Comparison of ENCODE assay signal across 8 mouse cellular contexts in genomic region chrX:112601306-112602120, GRCm38 (mm10). TPM values are rescaled to one million over a fixed set of nuclear protein-coding genes. Genes with fewer than 3 reads are reported as not detected.
DNase-seq lines count a peak whose midpoint lies in the region; ATAC-seq and TF ChIP-seq lines count a peak whose summit lies in the region.

No protein-coding gene starts in this region.

- DNase-seq in ZHBTc4 (ENCODE audit: low read depth, low spot score) (peak; percentile 25), MN1 (ENCODE audit: low spot score) (no peak)
- DNase-seq in cerebellum, adult 2 months = peak; percentile 41 to 57
- peak; percentile 56 for DNase-seq in forebrain, postnatal 0 days
- peak; percentile 2 for DNase-seq in kidney, adult 11 months
- DNase-seq in limb, embryonic 11.5 days (ENCODE audit: low spot score) = peak; percentile 47

- no peak overlapping the region for H3K27ac ChIP-seq in cerebellum, adult 2 months (ENCODE audit: insufficient read depth, low read length)
- H3K27ac ChIP-seq in forebrain, postnatal 0 days (ENCODE audit: low read depth, low read length) = peak overlapping the region; percentile 79
- H3K27ac ChIP-seq in limb, embryonic 11.5 days (replicated peaks; ENCODE audit: low read depth, low read length) = no peak overlapping the region
- H3K27ac ChIP-seq in midbrain, embryonic 12.5 days (replicated peaks) = peak overlapping the region; percentile 90
- peak overlapping the region; percentile 93 for H3K27ac ChIP-seq in testis, adult 2 months (ENCODE audit: control insufficient read depth, insufficient read depth, low read depth, low read length)

- H3K36me3 ChIP-seq in forebrain, postnatal 0 days (ENCODE audit: insufficient read depth) = no peaks in the 10 kb centered on the region
- H3K36me3 ChIP-seq in limb, embryonic 11.5 days (ENCODE audit: control insufficient read depth, insufficient read depth, low read length) = no peaks in the 10 kb centered on the region
- no peaks in the 10 kb centered on the region for H3K36me3 ChIP-seq in midbrain, embryonic 12.5 days
- no peaks in the 10 kb centered on the region for H3K36me3 ChIP-seq in testis, adult 2 months (ENCODE audit: control insufficient read depth, insufficient read depth, low read length)

- peak overlapping the region; percentile 41 for H3K4me2 ChIP-seq in forebrain, postnatal 0 days (ENCODE audit: low read depth)
- H3K4me2 ChIP-seq in limb, embryonic 11.5 days (ENCODE audit: low read depth, severe bottlenecking) = peak overlapping the region; percentile 29
- peak overlapping the region; percentile 46 for H3K4me2 ChIP-seq in midbrain, embryonic 12.5 days (replicated peaks)

- no peak for TF ChIP-seq CTCF in cerebellum, adult 2 months (IDR thresholded peaks at IDR 0.05; ENCODE audit: borderline replicate concordance, insufficient read depth, low read depth, low read length)
- TF ChIP-seq CTCF in forebrain, postnatal 0 days (IDR thresholded peaks at IDR 0.05; ENCODE audit: low read depth) = no peak
- TF ChIP-seq CTCF in testis, adult 2 months (IDR thresholded peaks at IDR 0.05; ENCODE audit: control insufficient read depth, insufficient read depth, insufficient replicate concordance, low read depth, low read length) = no peak

- H3K4me1 ChIP-seq in cerebellum, adult 2 months (ENCODE audit: control insufficient read depth, insufficient read depth, low read length) = no peaks in the 10 kb centered on the region
- no peaks in the 10 kb centered on the region for H3K4me1 ChIP-seq in forebrain, postnatal 0 days (ENCODE audit: insufficient read depth)
- H3K4me1 ChIP-seq in limb, embryonic 11.5 days (ENCODE audit: control insufficient read depth, insufficient read depth, low read length) = no peaks in the 10 kb centered on the region
- H3K4me1 ChIP-seq in midbrain, embryonic 12.5 days = no peaks in the 10 kb centered on the region
- H3K4me1 ChIP-seq in testis, adult 2 months (ENCODE audit: control insufficient read depth, insufficient read depth, low read length) = no peaks in the 10 kb centered on the region

- no peak for TF ChIP-seq POLR2A in cerebellum, adult 2 months (IDR thresholded peaks at IDR 0.05; ENCODE audit: borderline replicate concordance, insufficient read depth, low read length)
- TF ChIP-seq POLR2A in testis, adult 2 months (IDR thresholded peaks at IDR 0.05; ENCODE audit: control insufficient read depth, low read depth, low read length) = no peak

- H3K4me3 ChIP-seq in cerebellum, adult 2 months (replicated peaks; ENCODE audit: insufficient read depth, low read depth, low read length) = peak overlapping the region; percentile 95
- H3K4me3 ChIP-seq in forebrain, postnatal 0 days (ENCODE audit: low read depth, low read length) = peak overlapping the region; percentile 62
- H3K4me3 ChIP-seq in limb, embryonic 11.5 days (ENCODE audit: low read depth, low read length) = peak overlapping the region; percentile 54
- H3K4me3 ChIP-seq in midbrain, embryonic 12.5 days = peak overlapping the region; percentile 65
- H3K4me3 ChIP-seq in testis, adult 2 months (ENCODE audit: control insufficient read depth, low read depth, low read length) = peak overlapping the region; percentile 83

- ATAC-seq in forebrain, postnatal 0 days = peak; percentile 50
- ATAC-seq in limb, embryonic 11.5 days (ENCODE audit: insufficient number of reproducible peaks, low FRiP score, low TSS enrichment, low read depth) = peak; percentile 31
- ATAC-seq in midbrain, embryonic 12.5 days (ENCODE audit: low FRiP score, low read depth) = peak; percentile 72

- WGBS in cerebellum, adult 2 months = 5% methylated on average over 47 of the region's 81 CpGs
- 28% methylated on average over 65 of the region's 81 CpGs for WGBS in forebrain, postnatal 0 days
- 20% methylated on average over 50 of the region's 81 CpGs for WGBS in limb, embryonic 11.5 days
- WGBS in midbrain, embryonic 12.5 days = 27% methylated on average over 58 of the region's 81 CpGs

- no peaks in the 10 kb centered on the region for H3K9me3 ChIP-seq in forebrain, postnatal 0 days (ENCODE audit: low read length)
- no peaks in the 10 kb centered on the region for H3K9me3 ChIP-seq in limb, embryonic 11.5 days (ENCODE audit: control insufficient read depth, low read length)
- no peaks in the 10 kb centered on the region for H3K9me3 ChIP-seq in midbrain, embryonic 12.5 days

- H3K27me3 ChIP-seq in cerebellum, adult 2 months (ENCODE audit: control insufficient read depth, insufficient read depth, low read length) = no peaks in the 10 kb centered on the region
- no peaks in the 10 kb centered on the region for H3K27me3 ChIP-seq in forebrain, postnatal 0 days (ENCODE audit: insufficient read depth, low read length)
- H3K27me3 ChIP-seq in limb, embryonic 11.5 days (ENCODE audit: control insufficient read depth, insufficient read depth, low read length) = no peaks in the 10 kb centered on the region
- H3K27me3 ChIP-seq in midbrain, embryonic 12.5 days = no peaks in the 10 kb centered on the region
- H3K27me3 ChIP-seq in testis, adult 2 months (ENCODE audit: control insufficient read depth, insufficient read depth, low read length) = no peaks in the 10 kb centered on the region

- peak overlapping the region; percentile 80 for H3K9ac ChIP-seq in forebrain, postnatal 0 days
- peak overlapping the region; percentile 72 for H3K9ac ChIP-seq in limb, embryonic 11.5 days (ENCODE audit: low read length)
- peak overlapping the region; percentile 83 for H3K9ac ChIP-seq in midbrain, embryonic 12.5 days (replicated peaks)

RNA-seq across cellular contexts. Expression of gene Zfp711, which starts 1.2 kb away (rescaled TPM):
- 7.0 and 7.3 TPM in 2 replicates for polyA plus RNA-seq in cerebellum, adult 2 months (2012; rRNA removed)
- total RNA-seq in forebrain, postnatal 0 days (2014; rRNA removed) = 34.7 and 40.9 TPM in 2 replicates
- polyA plus RNA-seq in forebrain, postnatal 0 days (2015; fragmentation: Nextera tagmentation; extraction: Ambion mirVana) = 20.9 and 23.7 TPM in 2 replicates
- polyA plus RNA-seq in limb, embryonic 11.5 days (2014; fragmentation: Nextera tagmentation; extraction: Ambion mirVana) = 17.8 and 18.0 TPM in 2 replicates
- polyA plus RNA-seq in midbrain, embryonic 12.5 days (2016; fragmentation: Nextera tagmentation; extraction: Ambion mirVana) = 29.0 and 29.8 TPM in 2 replicates
- 2.9 and 4.3 TPM in 2 replicates for polyA plus RNA-seq in testis, adult 2 months (2012; rRNA removed)

Comparison
In these comparisons a context has a peak if more than half of its experiments do, and no peak if none do; other contexts are left out.
1. H3K27ac ChIP-seq: peak in forebrain, postnatal 0 days (single experiment), midbrain, embryonic 12.5 days (single experiment) and testis, adult 2 months (single experiment); none in cerebellum, adult 2 months (single experiment) and limb, embryonic 11.5 days (single experiment).
2. Peak in every context shown above with its lines, with median percentiles within 50 percentile points of each other: H3K4me3 ChIP-seq, ATAC-seq, H3K4me2 ChIP-seq and H3K9ac ChIP-seq.